Mouse (Mus musculus): ENCODE results near the gene Hvcn1. TPM values are rescaled to one million over a fixed set of nuclear protein-coding genes. Genes with fewer than 3 reads are reported as not detected.

Gene Hvcn1
- polyA plus RNA-seq, 1 experiment from 2014 or later, result 7.0 TPM

DNA sequence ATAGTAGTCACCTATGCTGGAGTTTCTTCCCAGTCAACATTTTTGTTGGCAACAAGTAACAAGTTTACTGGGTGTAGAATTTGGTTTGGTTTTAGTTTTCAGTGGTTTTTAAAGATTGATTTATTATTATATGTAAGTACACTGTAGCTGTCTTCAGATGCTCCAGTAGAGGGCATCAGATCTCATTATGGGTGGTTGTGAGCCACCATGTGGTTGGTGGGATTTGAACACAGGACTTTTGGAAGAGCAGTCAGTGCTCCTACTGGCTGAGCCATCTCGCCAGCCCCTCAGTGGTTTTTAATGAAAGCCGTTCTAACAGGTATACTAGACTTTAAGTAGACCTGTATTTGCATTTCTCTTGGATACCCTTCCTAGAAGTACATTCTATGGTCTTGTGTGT is 59.3 kb downstream of the Hvcn1 start:
- Histone ChIP-seq H3K27ac (ENCODE audit: low read length) (no peak overlapping the region), H3K27me3 (ENCODE audit: control insufficient read depth, insufficient read depth, low read length) (no peaks in the 10 kb centered on the region), H3K4me2 (ENCODE audit: low read depth, low read length) (no peak overlapping the region), H3K36me3 (ENCODE audit: control insufficient read depth, insufficient read depth, low read length) (no peaks in the 10 kb centered on the region), H3K4me3 (replicated peaks; ENCODE audit: low read length) (no peak overlapping the region), H3K9me3 (replicated peaks; ENCODE audit: control insufficient read depth, low read length) (no peaks in the 10 kb centered on the region), H3K4me1 (ENCODE audit: control insufficient read depth, insufficient read depth, low read length) (peaks cover 8% of the 10 kb centered on the region; the same call in 1 of the 2 replicates), H3K9ac (ENCODE audit: low read length) (no peak overlapping the region)
- ATAC-seq (ENCODE audit: insufficient read depth, low FRiP score), result no peak
- 95% methylated on average over 2 of the region's 2 CpGs for WGBS

GRCm38 (mm10) chr5:122267136-122267535 is 60.5 kb downstream of the Hvcn1 start:
- Histone ChIP-seq H3K27ac (ENCODE audit: low read length) (no peak overlapping the region), H3K9ac (ENCODE audit: low read length) (no peak overlapping the region), H3K36me3 (ENCODE audit: control insufficient read depth, insufficient read depth, low read length) (no peaks in the 10 kb centered on the region), H3K4me1 (ENCODE audit: control insufficient read depth, insufficient read depth, low read length) (peaks cover 8% of the 10 kb centered on the region; the same call in 1 of the 2 replicates), H3K4me2 (ENCODE audit: low read depth, low read length) (no peak overlapping the region), H3K4me3 (replicated peaks; ENCODE audit: low read length) (no peak overlapping the region), H3K9me3 (replicated peaks; ENCODE audit: control insufficient read depth, low read length) (no peaks in the 10 kb centered on the region), H3K27me3 (ENCODE audit: control insufficient read depth, insufficient read depth, low read length) (no peaks in the 10 kb centered on the region)
- 67% methylated on average over 7 of the region's 7 CpGs for WGBS
- ATAC-seq (ENCODE audit: insufficient read depth, low FRiP score), result no peak

- H3K27me3 ChIP-seq (ENCODE audit: control insufficient read depth, insufficient read depth, low read length), result no peaks in the 10 kb centered on the region
- 18% methylated on average over 5 of the region's 5 CpGs for WGBS
Observed at GRCm38 (mm10) chr5:122267899-122268298, 61.3 kb downstream of the Hvcn1 start.

DNA sequence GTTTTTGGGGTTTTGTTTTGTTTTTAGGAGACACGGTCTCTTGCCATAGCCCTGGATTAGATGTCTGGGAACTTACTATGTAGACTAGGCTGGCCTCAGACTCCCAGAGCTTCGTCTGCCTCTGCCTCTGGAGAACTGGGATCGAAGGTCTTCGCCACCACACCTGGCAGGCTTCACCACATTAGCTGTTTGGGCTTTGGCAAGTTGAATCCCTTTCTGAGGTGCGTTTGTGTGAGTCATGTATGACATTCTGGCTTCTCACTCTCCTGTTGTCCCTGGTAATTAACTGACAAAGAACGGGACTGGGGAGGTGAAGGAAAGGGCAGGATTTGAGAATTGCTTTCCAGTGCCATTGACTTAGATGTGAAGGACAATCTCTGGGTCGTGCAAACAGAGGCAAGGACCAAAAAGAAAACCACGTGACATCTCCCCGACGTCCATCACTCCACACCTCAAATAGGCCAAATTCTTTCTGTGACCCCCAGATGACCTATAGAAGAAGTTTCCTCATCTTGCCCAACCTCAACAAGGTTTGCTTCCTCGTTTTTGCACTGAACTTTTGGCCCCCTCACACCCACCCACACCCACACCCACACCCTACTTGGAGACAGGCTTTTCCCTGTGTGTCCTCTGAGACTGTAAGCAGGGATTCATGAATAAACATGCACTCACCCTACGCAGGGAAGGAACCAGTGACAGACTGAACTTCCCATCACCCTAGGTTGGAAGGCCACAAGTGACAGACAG is 62.4 kb downstream of the Hvcn1 start:
- no peak overlapping the region for H3K4me3 ChIP-seq (replicated peaks; ENCODE audit: low read length)
- H3K9ac ChIP-seq (ENCODE audit: low read length), result no peak overlapping the region
- H3K27ac ChIP-seq (ENCODE audit: low read length), result peak overlapping the region; percentile 74; the same call in 1 of the 2 replicates
- no peaks in the 10 kb centered on the region for H3K27me3 ChIP-seq (ENCODE audit: control insufficient read depth, insufficient read depth, low read length)
- H3K4me1 ChIP-seq (ENCODE audit: control insufficient read depth, insufficient read depth, low read length), result no peaks in the 10 kb centered on the region
- ATAC-seq (ENCODE audit: insufficient read depth, low FRiP score), result peak; percentile 61; the same call in 1 of the 2 replicates
- H3K9me3 ChIP-seq (replicated peaks; ENCODE audit: control insufficient read depth, low read length), result no peaks in the 10 kb centered on the region
- 46% methylated on average over 12 of the region's 12 CpGs for WGBS
- H3K36me3 ChIP-seq (ENCODE audit: control insufficient read depth, insufficient read depth, low read length), result no peaks in the 10 kb centered on the region
- no peak overlapping the region for H3K4me2 ChIP-seq (ENCODE audit: low read depth, low read length)

More at GRCm38 (mm10) chr5:122267899-122268298, 61.3 kb downstream of the Hvcn1 start:
- H3K36me3 ChIP-seq (ENCODE audit: control insufficient read depth, insufficient read depth, low read length), result no peaks in the 10 kb centered on the region
- H3K9me3 ChIP-seq (replicated peaks; ENCODE audit: control insufficient read depth, low read length), result no peaks in the 10 kb centered on the region
- peaks cover 8% of the 10 kb centered on the region; the same call in 1 of the 2 replicates for H3K4me1 ChIP-seq (ENCODE audit: control insufficient read depth, insufficient read depth, low read length)
- H3K4me2 ChIP-seq (ENCODE audit: low read depth, low read length), result no peak overlapping the region
- no peak for ATAC-seq (ENCODE audit: insufficient read depth, low FRiP score)
- no peak overlapping the region for H3K9ac ChIP-seq (ENCODE audit: low read length)
- no peak overlapping the region for H3K27ac ChIP-seq (ENCODE audit: low read length)
- no peak overlapping the region for H3K4me3 ChIP-seq (replicated peaks; ENCODE audit: low read length)

GRCm38 (mm10) chr5:122272821-122273220 is 66.2 kb downstream of the Hvcn1 start:
- Histone ChIP-seq H3K9ac (ENCODE audit: low read length) (no peak overlapping the region), H3K36me3 (ENCODE audit: control insufficient read depth, insufficient read depth, low read length) (no peaks in the 10 kb centered on the region), H3K4me2 (ENCODE audit: low read depth, low read length) (no peak overlapping the region), H3K4me3 (replicated peaks; ENCODE audit: low read length) (no peak overlapping the region), H3K27ac (ENCODE audit: low read length) (no peak overlapping the region), H3K9me3 (replicated peaks; ENCODE audit: control insufficient read depth, low read length) (no peaks in the 10 kb centered on the region), H3K27me3 (ENCODE audit: control insufficient read depth, insufficient read depth, low read length) (no peaks in the 10 kb centered on the region), H3K4me1 (ENCODE audit: control insufficient read depth, insufficient read depth, low read length) (no peaks in the 10 kb centered on the region)
- 74% methylated on average over 5 of the region's 5 CpGs for WGBS
- no peak for ATAC-seq (ENCODE audit: insufficient read depth, low FRiP score)

DNA sequence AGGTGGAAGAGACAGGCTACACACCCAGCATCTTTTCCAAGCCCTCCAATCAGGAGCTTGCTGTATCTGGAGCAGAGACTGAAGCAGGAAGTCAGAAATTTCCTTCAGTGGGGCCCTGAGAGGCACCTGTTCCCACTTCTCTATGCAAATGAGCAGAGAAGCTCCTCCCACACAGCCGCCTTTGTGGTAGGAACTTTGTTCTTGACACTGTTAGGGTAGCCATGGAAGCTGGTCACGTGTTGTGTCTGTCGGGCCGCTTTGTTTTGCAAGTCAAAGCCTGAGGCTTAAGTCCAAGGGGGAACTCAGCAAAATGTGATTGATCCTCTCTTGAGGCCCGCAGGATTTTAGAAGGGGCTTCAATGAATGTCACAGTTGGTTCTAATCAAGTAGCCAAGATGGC is 68.2 kb downstream of the Hvcn1 start:
- no peaks in the 10 kb centered on the region for H3K9me3 ChIP-seq (replicated peaks; ENCODE audit: control insufficient read depth, low read length)
- no peak overlapping the region for H3K4me2 ChIP-seq (ENCODE audit: low read depth, low read length)
- peak; percentile 65; the same call in 1 of the 2 replicates for ATAC-seq (ENCODE audit: insufficient read depth, low FRiP score)
- H3K27me3 ChIP-seq (ENCODE audit: control insufficient read depth, insufficient read depth, low read length), result no peaks in the 10 kb centered on the region
- H3K4me3 ChIP-seq (replicated peaks; ENCODE audit: low read length), result no peak overlapping the region
- WGBS, result 29% methylated on average over 5 of the region's 5 CpGs
- no peak overlapping the region for H3K27ac ChIP-seq (ENCODE audit: low read length)
- no peak overlapping the region for H3K9ac ChIP-seq (ENCODE audit: low read length)
- no peaks in the 10 kb centered on the region for H3K4me1 ChIP-seq (ENCODE audit: control insufficient read depth, insufficient read depth, low read length)
- no peaks in the 10 kb centered on the region for H3K36me3 ChIP-seq (ENCODE audit: control insufficient read depth, insufficient read depth, low read length)

GRCm38 (mm10) chr5:122278946-122279345 is 72.3 kb downstream of the Hvcn1 start:
- H3K4me2 ChIP-seq (ENCODE audit: low read depth, low read length), result no peak overlapping the region
- peaks cover 12% of the 10 kb centered on the region for H3K4me1 ChIP-seq (ENCODE audit: control insufficient read depth, insufficient read depth, low read length)
- no peak overlapping the region for H3K27ac ChIP-seq (ENCODE audit: low read length)
- H3K36me3 ChIP-seq (ENCODE audit: control insufficient read depth, insufficient read depth, low read length), result no peaks in the 10 kb centered on the region
- H3K4me3 ChIP-seq (replicated peaks; ENCODE audit: low read length), result no peak overlapping the region
- no peak for ATAC-seq (ENCODE audit: insufficient read depth, low FRiP score)
- H3K9me3 ChIP-seq (replicated peaks; ENCODE audit: control insufficient read depth, low read length), result no peaks in the 10 kb centered on the region
- no peaks in the 10 kb centered on the region for H3K27me3 ChIP-seq (ENCODE audit: control insufficient read depth, insufficient read depth, low read length)
- 77% methylated on average over 7 of the region's 7 CpGs for WGBS
- H3K9ac ChIP-seq (ENCODE audit: low read length), result no peak overlapping the region

DNA sequence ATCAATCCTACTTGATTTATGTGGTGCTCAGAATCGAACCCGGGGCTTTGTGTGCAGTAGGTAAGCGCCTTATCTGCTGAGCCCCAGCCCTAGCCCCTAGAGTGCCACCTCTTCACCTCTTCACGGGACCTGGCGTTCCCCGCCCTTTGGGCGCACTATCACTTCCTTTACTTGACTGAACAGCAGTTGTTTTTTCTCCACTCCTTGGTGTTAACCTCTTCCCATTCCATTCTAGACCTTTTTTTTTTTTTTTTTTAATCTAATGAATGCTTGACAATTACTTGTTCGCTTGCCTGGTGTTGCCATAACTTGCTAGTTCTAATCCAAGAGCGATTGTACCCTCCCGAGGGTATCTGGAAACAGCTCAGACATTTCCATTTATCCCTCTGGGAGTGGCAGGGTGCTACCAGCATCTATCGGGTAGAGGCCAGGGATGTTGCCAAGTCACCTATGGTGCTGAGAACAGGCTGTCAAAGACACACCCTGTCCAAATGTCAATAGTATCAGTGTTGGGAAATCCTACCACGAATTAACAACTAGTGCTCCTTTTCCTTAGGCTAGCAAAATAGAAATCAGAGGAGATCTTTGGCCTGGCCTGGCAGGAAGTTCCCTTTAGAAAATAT is 73.3 kb downstream of the Hvcn1 start:
- H3K4me3 ChIP-seq (replicated peaks; ENCODE audit: low read length), result no peak overlapping the region
- H3K27ac ChIP-seq (ENCODE audit: low read length), result peak overlapping the region; percentile 83
- no peaks in the 10 kb centered on the region for H3K36me3 ChIP-seq (ENCODE audit: control insufficient read depth, insufficient read depth, low read length)
- peak; percentile 26; the same call in 1 of the 2 replicates for ATAC-seq (ENCODE audit: insufficient read depth, low FRiP score)
- H3K4me2 ChIP-seq (ENCODE audit: low read depth, low read length), result peak overlapping the region; percentile 42; the same call in 1 of the 2 replicates
- H3K9me3 ChIP-seq (replicated peaks; ENCODE audit: control insufficient read depth, low read length), result no peaks in the 10 kb centered on the region
- no peak overlapping the region for H3K9ac ChIP-seq (ENCODE audit: low read length)
- peaks cover 12% of the 10 kb centered on the region for H3K4me1 ChIP-seq (ENCODE audit: control insufficient read depth, insufficient read depth, low read length)
- no peaks in the 10 kb centered on the region for H3K27me3 ChIP-seq (ENCODE audit: control insufficient read depth, insufficient read depth, low read length)
- WGBS, result 59% methylated on average over 12 of the region's 12 CpGs

GRCm38 (mm10) chr5:122280422-122280826 is 73.8 kb downstream of the Hvcn1 start:
- no peaks in the 10 kb centered on the region for H3K9me3 ChIP-seq (replicated peaks; ENCODE audit: control insufficient read depth, low read length)
- no peak overlapping the region for H3K4me3 ChIP-seq (replicated peaks; ENCODE audit: low read length)
- no peaks in the 10 kb centered on the region for H3K27me3 ChIP-seq (ENCODE audit: control insufficient read depth, insufficient read depth, low read length)
- H3K4me2 ChIP-seq (ENCODE audit: low read depth, low read length), result peak overlapping the region; percentile 42
- WGBS, result 27% methylated on average over 6 of the region's 6 CpGs
- peak overlapping the region; percentile 27; the same call in 1 of the 2 replicates for H3K9ac ChIP-seq (ENCODE audit: low read length)
- H3K27ac ChIP-seq (ENCODE audit: low read length), result peak overlapping the region; percentile 83
- H3K36me3 ChIP-seq (ENCODE audit: control insufficient read depth, insufficient read depth, low read length), result no peaks in the 10 kb centered on the region
- H3K4me1 ChIP-seq (ENCODE audit: control insufficient read depth, insufficient read depth, low read length), result peaks cover 15% of the 10 kb centered on the region
- no peak for ATAC-seq (ENCODE audit: insufficient read depth, low FRiP score)
